Mouse (Mus musculus) CH12.LX (cell line): ENCODE data around the gene Phgr1.

Experiments
- CTCF ChIP-seq, 2 experiments: IDR thresholded peaks in 1 of 2; conservative IDR thresholded peaks in 1 of 2; 2 replicates each; pipeline ENCODE4 v1.5.1; 2011 to 2012; ENCODE audit warnings: low read depth in 2 of 2, low read length in 2 of 2, improper control_type of control experiment in 1 of 2, inconsistent platforms in 1 of 2, mild to moderate bottlenecking in 1 of 2, moderate library complexity in 1 of 2
- ELF1 ChIP-seq: IDR thresholded peaks from 2 replicates; pipeline ENCODE4 v1.6.1; 2014; ENCODE audit warnings: low read depth, mild to moderate bottlenecking, inconsistent platforms, low read length, improper control_type of control experiment
- EP300 ChIP-seq: IDR thresholded peaks from 2 replicates; pipeline ENCODE4 v1.6.1; 2011; ENCODE audit warnings: low read length, improper control_type of control experiment
- ETS1 ChIP-seq: conservative IDR thresholded peaks from 2 replicates; pipeline ENCODE4 v1.6.1; 2012; ENCODE audit warnings: low read depth, mild to moderate bottlenecking, inconsistent platforms, low read length, improper control_type of control experiment, moderate library complexity
- HCFC1 ChIP-seq: IDR thresholded peaks from 2 replicates; pipeline ENCODE4 v1.6.1; 2012; ENCODE audit warnings: low read depth, mild to moderate bottlenecking, inconsistent platforms, low read length, improper control_type of control experiment
- JUND ChIP-seq: conservative IDR thresholded peaks from 2 replicates; pipeline ENCODE4 v1.6.1; 2011; ENCODE audit warnings: low read depth, low read length, improper control_type of control experiment
- MAX ChIP-seq: IDR thresholded peaks from 2 replicates; pipeline ENCODE4 v1.6.1; 2011; ENCODE audit warnings: low read length, improper control_type of control experiment
- MEF2A ChIP-seq: IDR thresholded peaks from 2 replicates; pipeline ENCODE4 v1.6.1; 2014; ENCODE audit warnings: low read depth, mild to moderate bottlenecking, inconsistent platforms, low read length, improper control_type of control experiment, borderline replicate concordance
- MXI1 ChIP-seq: IDR thresholded peaks from 2 replicates; pipeline ENCODE4 v1.6.1; 2011; ENCODE audit warnings: mild to moderate bottlenecking, low read depth, low read length, improper control_type of control experiment
- POLR2A ChIP-seq: IDR thresholded peaks from 2 replicates; pipeline ENCODE4 v1.6.1; 2011; ENCODE audit warnings: low read depth, mild to moderate bottlenecking, improper control_type of control experiment, low read length
- POLR2AphosphoS2 ChIP-seq: IDR thresholded peaks from 2 replicates; pipeline ENCODE4 v1.6.1; 2011; ENCODE audit warnings: low read depth, low read length, improper control_type of control experiment
- SIN3A ChIP-seq: IDR thresholded peaks from 2 replicates; pipeline ENCODE4 v1.6.1; 2012; ENCODE audit warnings: low read length, improper control_type of control experiment, inconsistent platforms
- TCF12 ChIP-seq: IDR thresholded peaks from 2 replicates; pipeline ENCODE4 v1.6.1; 2014; ENCODE audit warnings: low read depth, mild to moderate bottlenecking, inconsistent platforms, low read length, improper control_type of control experiment

GRCm38 (mm10) chr2:118775846-118776245 is 3.3 kb downstream of the Phgr1 start:
- no peak for TF ChIP-seq CTCF (conservative IDR thresholded peaks at IDR 0.05 in 1 of 2, IDR thresholded peaks at IDR 0.05 in 1 of 2; ENCODE audit: low read depth in 2 of 2, low read length in 2 of 2)
- no peak for TF ChIP-seq MEF2A
- TF ChIP-seq JUND = no peak
- TF ChIP-seq POLR2AphosphoS2 = no peak
- TF ChIP-seq MXI1 = no peak
- no peak for TF ChIP-seq POLR2A
- TF ChIP-seq TCF12 = no peak
- no peak for TF ChIP-seq MAX
- no peak for TF ChIP-seq EP300
- no peak for TF ChIP-seq ETS1
- TF ChIP-seq HCFC1 = no peak
- no peak for TF ChIP-seq ELF1
- TF ChIP-seq SIN3A = no peak
